Mouse (Mus musculus) kidney, adult 2 months (tissue): ENCODE measurements around the gene Crtac1.

Experiments used
- CTCF ChIP-seq: fragments of 200-500 bp; conservative IDR thresholded peaks from 2 replicates; pipeline ENCODE4 v1.5.1; 2011; ENCODE audit warnings: low read depth, mild to moderate bottlenecking, control low read depth, low read length, moderate library complexity, mixed read lengths; ENCODE audit not compliant: insufficient read depth, insufficient read length
- POLR2A ChIP-seq: fragments of 200-500 bp; IDR thresholded peaks from one replicate; pipeline ENCODE4 v1.6.1; 2011; ENCODE audit warnings: low read depth, low read length, control low read depth

DNA sequence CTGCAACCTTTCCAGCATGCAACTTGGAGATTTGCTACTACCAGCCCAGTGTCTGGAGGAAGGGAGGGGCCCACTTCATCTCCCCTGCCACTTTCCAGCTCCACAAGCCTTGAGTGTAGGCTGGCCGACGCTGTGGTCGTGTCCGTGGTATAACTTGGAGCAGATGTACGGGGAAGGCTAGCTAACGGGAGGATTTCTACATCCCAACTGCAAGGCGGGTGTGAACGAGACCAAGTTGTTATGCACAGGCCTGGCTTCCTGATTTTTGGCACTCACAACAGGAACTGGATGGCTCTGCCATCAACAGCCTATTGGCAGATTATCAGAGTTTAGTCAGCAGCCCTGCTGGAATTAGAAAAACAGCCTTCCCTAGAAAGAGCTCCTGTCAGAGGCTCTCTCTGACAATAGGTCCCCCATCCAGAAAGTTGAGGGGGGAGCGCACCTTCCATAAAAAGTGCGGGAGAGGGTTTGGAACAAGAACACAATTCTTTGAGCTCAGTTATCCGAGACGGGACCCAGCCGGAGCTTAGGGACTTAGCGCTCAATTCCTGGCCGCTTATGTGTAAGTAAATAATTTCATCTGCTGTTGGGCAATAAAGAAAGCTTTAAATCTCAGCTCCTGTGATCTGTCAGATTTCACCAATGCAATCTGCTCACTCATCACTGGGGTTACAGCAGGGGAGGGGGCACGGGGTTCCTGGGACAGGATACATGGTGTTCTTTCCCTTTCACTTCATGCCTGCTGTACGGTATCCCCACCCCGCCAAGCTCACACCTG is 113.7 kb downstream of the Crtac1 start:
- TF ChIP-seq CTCF (no peak), POLR2A (no peak)
